Mouse (Mus musculus): Measurements from ENCODE around the gene Tgfb1i1.

The Tgfb1i1 gene

GRCm38 (mm10) chr7:128242331-128242730, 4.3 kb upstream of the Tgfb1i1 start:
- in situ Hi-C loops (cut with MboI, MseI), result loop anchor here (5.0 to 25.0 kb wide), 2 partner anchors 105 to 1030 kb away; partner anchors contain the start of genes Mylpf and Tbc1d10b

DNA sequence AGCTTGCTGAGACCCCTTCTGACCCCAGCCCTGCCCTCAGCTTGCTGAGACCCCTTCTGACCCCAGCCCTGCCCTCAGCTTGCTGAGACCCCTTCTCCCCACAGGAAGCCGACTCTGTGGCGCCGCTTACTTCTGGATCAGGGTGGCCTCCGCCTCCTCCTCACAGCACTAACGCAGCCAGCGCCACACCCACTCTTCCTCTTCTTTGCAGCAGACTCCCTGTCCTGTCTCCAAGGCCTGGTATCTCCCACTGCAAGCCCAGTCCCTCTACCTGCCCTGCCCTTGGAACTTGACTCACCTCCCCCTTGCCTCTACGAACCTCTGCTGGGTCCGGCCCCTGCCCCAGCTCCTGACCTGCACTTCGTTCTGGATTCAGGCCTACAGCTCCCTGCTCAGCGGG, 2.7 kb upstream of the Tgfb1i1 start:
- in situ Hi-C loops (cut with MboI, MseI), result loop anchor here (5.0 to 25.0 kb wide), 2 partner anchors 103 to 1032 kb away; partner anchors contain the start of genes Mylpf and Tbc1d10b

DNA sequence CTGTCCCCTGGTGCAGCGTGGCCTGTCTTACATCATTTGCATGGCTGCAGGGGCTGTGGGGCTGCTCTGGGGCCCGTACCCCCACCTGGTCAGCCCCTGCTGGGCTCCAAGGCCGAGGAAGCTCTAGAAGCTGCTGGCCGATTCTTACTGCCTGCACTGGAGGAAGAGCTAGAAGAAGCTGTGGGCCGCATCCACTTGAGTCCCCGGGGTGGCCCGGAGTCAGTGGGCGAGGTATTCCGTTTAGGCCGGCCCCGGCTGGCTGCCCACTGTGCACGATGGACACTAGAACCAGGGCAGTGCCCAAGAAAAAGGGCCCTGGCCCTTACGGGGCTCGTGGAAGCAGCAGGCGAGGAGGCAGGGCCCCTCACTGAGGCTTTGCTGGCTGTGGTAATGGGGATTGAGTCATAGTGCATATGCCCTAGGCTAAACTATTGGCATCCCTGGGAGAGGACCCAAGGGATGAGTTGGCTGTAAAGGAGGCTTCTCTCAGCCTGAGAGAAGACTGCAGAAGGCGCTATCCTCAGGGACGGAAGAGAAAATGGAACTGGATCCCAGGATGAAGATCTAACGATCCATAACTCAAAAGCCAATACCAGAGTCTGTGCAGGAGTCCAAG, 2.1 kb upstream of the Tgfb1i1 start:
- in situ Hi-C loops (cut with MboI, MseI), result loop anchor here (5.0 to 25.0 kb wide), 2 partner anchors 103 to 1032 kb away; partner anchors contain the start of genes Mylpf and Tbc1d10b

DNA sequence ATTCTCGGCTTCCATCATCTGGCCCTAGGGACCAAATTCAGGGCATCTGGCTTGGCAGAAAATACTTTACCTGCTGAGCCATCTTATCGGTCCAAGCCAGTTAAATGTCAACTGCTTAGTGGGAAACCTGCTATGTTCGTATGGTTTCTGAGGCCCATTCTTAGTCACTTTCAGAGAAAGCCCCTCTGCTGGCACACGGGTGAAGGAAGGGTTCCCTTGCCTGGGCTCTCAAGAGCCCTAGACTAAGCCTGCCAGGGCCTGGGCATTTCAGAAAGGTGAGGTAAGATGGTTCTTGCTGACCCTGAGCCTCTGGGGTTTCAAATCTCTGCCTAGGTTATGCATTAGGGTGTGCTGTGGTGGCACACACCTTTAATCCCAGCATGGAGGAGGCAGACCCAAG, 1.1 kb upstream of the Tgfb1i1 start:
- in situ Hi-C loops (cut with MboI, MseI), result loop anchor here (25.0 kb wide), 1 partner anchor 1033 kb away; the partner anchor contains the start of genes Mylpf and Tbc1d10b

DNA sequence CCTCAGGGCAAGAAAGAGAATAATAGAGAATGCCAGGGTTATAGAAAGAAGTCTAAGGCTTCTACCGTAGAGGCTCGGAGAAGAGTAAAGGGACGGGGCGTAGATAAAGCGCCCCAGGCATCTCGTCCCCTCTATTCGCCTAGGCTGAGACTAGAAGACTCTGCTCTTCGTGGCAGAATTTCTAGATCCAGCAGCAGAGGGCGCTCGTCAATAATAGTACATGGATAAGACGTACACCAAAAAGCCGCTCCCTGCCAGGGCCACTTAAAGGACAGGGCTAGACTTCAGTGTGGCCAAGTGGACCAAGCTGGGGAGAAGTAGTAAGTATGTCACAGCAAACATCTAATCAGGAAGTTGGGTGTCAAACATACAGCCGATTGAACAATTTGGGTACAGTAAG, 831 bp downstream of the Tgfb1i1 start:
- in situ Hi-C loops (cut with MboI, MseI), result loop anchor here (25.0 kb wide), 1 partner anchor 1035 kb away; the partner anchor contains the start of genes Mylpf and Tbc1d10b

DNA sequence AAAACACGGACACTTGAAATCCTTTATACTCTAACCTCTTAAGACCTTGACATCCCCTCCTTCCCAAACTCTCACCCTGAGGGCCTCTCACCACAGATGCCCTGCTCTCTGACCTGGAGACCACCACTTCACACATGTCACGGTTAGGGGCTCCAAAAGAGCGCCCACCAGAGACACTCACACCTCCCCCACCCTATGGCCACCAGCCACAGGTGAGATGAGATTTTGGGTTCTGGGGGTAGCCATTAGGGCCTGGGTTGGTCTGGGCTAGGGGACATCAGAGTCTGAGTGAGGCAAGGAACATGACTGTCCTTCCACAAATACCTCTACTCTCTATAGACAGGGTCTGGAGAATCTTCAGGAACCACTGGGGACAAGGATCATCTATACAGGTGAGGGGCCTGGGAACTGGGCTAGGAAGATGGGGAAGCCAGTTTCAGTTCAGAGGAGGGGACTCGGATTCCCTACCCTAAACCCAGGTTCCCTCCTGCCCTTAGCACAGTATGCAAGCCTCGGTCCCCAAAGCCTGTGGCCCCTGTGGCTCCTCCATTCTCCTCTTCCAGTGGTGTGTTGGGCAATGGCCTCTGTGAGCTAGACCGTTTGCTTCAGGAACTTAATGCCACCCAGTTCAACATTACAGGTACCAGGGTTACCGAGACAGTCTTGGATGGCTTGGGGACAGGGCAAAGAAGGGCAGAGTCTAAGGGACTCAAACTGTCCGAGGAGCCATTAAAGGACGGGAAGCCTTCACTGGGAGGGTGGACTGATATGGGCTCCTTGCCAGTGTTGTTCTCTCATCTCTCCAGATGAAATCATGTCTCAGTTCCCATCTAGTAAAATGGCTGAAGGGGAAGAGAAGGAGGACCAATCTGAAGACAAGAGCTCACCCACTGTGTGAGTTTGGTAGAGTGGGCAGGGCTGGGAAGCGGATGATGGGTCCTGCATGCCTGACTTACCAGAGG, 1.8 kb downstream of the Tgfb1i1 start:
- in situ Hi-C loops (cut with MboI, MseI), result loop anchor here (25.0 kb wide), 1 partner anchor 1036 kb away; the partner anchor contains the start of genes Mylpf and Tbc1d10b

DNA sequence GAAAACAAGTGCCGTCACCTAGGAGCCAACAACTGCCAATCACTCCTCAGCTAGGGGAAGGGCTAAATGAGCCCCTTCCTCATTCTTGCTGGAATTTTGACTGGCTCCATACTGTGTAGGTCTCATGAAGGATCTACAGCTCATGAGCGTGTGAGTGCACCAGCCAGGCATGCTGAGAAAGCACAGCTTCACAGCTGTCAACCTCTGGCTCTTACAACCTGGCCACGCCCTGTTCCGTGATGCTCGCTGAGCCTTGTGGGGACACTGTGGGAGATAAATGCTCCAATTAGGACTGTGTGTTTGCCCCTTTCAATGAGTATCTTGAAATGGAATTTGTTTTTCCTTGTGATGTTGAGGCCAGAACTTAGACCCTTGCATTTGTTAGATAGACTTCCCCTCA, 3.4 kb downstream of the Tgfb1i1 start:
- in situ Hi-C loops (cut with MboI, MseI), result loop anchor here (25.0 kb wide), 1 partner anchor 1038 kb away; the partner anchor contains the start of genes Mylpf and Tbc1d10b

- in situ Hi-C loops (cut with MboI, MseI), result no loop called here
Observed at GRCm38 (mm10) chr7:128251946-128252345, 5.3 kb downstream of the Tgfb1i1 start.

GRCm38 (mm10) chr7:128252609-128253008, 6.0 kb downstream of the Tgfb1i1 start:
- in situ Hi-C loops (cut with MboI, MseI), result no loop called here

- in situ Hi-C loops (cut with MboI, MseI), result no loop called here
Observed at GRCm38 (mm10) chr7:128254978-128255377, 8.4 kb downstream of the Tgfb1i1 start.

GRCm38 (mm10) chr7:128255757-128256156, 9.1 kb downstream of the Tgfb1i1 start:
- in situ Hi-C loops (cut with MboI, MseI), result no loop called here

GRCm38 (mm10) chr7:128256783-128257334, 10.2 kb downstream of the Tgfb1i1 start:
- in situ Hi-C loops (cut with MboI, MseI), result no loop called here

GRCm38 (mm10) chr7:128265411-128265810, 18.8 kb downstream of the Tgfb1i1 start, which contains the start of gene Slc5a2:
Gene Slc5a2, plus strand, starts transcription at chr7:128265657.
- in situ Hi-C loops (cut with MboI, MseI), result no loop called here

DNA sequence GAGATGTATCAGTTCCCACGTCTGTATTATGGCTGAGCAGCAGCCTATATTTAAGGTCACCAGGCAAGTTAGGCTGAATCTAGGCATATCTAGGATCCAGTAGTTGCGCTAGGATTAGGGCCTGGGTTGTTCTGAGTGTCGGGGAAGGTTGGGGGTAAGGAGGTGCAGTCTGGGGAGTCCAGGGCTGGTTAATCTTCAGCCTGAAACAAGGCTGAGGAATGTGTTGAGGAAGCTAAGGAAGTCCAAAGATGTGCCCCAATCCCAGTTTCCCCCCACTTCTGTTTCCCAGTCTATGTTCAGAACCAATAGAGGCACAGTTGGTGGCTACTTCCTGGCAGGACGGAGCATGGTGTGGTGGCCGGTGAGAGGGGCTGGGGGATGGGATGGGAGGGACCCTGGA, 19.4 kb downstream of the Tgfb1i1 start:
- in situ Hi-C loops (cut with MboI, MseI), result no loop called here

DNA sequence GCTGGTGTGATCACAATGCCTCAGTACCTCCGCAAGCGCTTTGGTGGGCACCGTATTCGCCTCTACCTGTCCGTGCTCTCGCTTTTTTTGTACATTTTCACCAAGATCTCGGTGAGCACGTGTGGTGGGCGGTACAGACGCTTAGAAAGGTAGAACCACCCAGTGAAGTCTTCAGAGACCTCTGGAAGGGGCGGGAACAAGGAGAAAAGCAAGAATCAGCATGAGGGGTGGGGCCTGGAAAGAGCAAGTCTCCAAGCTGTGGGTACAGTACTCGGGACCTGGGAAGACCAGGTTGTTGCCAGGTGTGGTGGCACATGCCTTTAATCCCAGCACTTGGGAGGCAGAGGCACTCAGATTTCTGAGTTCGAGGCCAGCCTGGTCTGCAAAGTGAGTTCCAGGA, 20.8 kb downstream of the Tgfb1i1 start:
- in situ Hi-C loops (cut with MboI, MseI), result no loop called here

- in situ Hi-C loops (cut with MboI, MseI), result no loop called here
Observed at GRCm38 (mm10) chr7:128267813-128268212, 21.2 kb downstream of the Tgfb1i1 start.

DNA sequence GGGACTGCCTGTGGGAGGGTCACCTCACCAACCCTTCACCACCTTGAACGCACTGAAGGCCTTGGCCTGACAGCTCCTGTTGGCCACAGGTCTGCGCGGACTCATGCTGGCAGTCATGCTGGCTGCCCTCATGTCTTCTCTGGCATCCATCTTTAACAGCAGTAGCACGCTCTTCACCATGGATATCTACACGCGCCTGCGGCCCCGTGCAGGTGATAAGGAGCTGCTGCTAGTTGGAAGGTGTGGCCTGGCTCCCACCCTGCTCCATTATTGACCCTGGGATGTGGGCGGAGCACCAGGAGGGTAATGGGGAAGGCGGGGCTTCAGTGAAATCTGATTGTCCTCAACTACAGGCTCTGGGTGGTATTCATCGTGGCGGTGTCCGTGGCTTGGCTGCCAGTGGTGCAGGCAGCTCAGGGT, 23.8 kb downstream of the Tgfb1i1 start:
- in situ Hi-C loops (cut with MboI, MseI), result no loop called here

- in situ Hi-C loops (cut with MboI, MseI), result no loop called here
Observed at GRCm38 (mm10) chr7:128271496-128271895, 24.9 kb downstream of the Tgfb1i1 start.

GRCm38 (mm10) chr7:128276051-128276450, 29.4 kb downstream of the Tgfb1i1 start:
- in situ Hi-C loops (cut with MboI, MseI), result no loop called here

- in situ Hi-C loops (cut with MboI, MseI), result no loop called here
Observed at GRCm38 (mm10) chr7:128279750-128280149, 33.1 kb downstream of the Tgfb1i1 start.

DNA sequence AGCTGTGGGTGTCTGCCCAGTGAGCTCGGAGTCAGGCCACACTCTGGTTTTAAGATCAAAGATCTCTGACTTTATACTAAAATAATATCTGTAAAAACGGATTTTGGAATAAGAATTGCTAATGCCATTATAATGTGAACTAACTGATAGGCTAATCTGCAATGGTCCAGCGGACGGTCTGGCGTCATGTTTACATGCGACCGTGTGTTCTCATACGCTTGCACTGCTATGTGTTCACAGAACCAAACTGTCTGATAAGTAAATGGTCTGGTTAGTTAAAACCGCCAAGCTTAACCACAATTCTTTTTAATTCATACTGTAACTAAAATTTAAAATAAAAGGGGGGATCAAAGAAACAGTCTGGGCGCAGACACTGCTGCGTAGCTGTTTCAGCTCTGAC, 35.2 kb downstream of the Tgfb1i1 start:
- in situ Hi-C loops (cut with MboI, MseI), result no loop called here
